8 mouse cellular contexts compared by ENCODE assay signal in genomic region chr2:181581016-181581401, GRCm38 (mm10). TPM values are rescaled to one million over a fixed set of nuclear protein-coding genes. Genes with fewer than 3 reads are reported as not detected.
DNase-seq lines count a peak whose midpoint lies in the region; ATAC-seq lines count a peak whose summit lies in the region.

No protein-coding gene starts in this region.

- no peaks in the 10 kb centered on the region for H3K27me3 ChIP-seq in embryonic facial prominence, embryonic 12.5 days
- no peaks in the 10 kb centered on the region for H3K27me3 ChIP-seq in limb, embryonic 11.5 days (ENCODE audit: control insufficient read depth, insufficient read depth, low read length)
- no peaks in the 10 kb centered on the region for H3K27me3 ChIP-seq in midbrain, embryonic 13.5 days

- peak overlapping the region; percentile 65 for H3K4me3 ChIP-seq in embryonic facial prominence, embryonic 12.5 days
- peak overlapping the region; percentile 60 for H3K4me3 ChIP-seq in limb, embryonic 11.5 days (ENCODE audit: low read depth, low read length)
- H3K4me3 ChIP-seq in midbrain, embryonic 13.5 days (replicated peaks) = peak overlapping the region; percentile 73

- no peaks in the 10 kb centered on the region for H3K9me3 ChIP-seq in embryonic facial prominence, embryonic 12.5 days
- H3K9me3 ChIP-seq in limb, embryonic 11.5 days (ENCODE audit: control insufficient read depth, low read length) = no peaks in the 10 kb centered on the region
- no peaks in the 10 kb centered on the region for H3K9me3 ChIP-seq in midbrain, embryonic 13.5 days

- peak; percentile 38 for ATAC-seq in embryonic facial prominence, embryonic 12.5 days (ENCODE audit: insufficient number of reproducible peaks, insufficient read depth, low FRiP score, low TSS enrichment)
- ATAC-seq in limb, embryonic 11.5 days (ENCODE audit: insufficient number of reproducible peaks, low FRiP score, low TSS enrichment, low read depth) = peak; percentile 77
- peak; percentile 77 for ATAC-seq in midbrain, embryonic 13.5 days

- WGBS in embryonic facial prominence, embryonic 12.5 days = 0% methylated on average over 11 of the region's 11 CpGs
- under 1% methylated on average over 11 of the region's 11 CpGs for WGBS in limb, embryonic 11.5 days
- 0% methylated on average over 11 of the region's 11 CpGs for WGBS in midbrain, embryonic 13.5 days

- peak overlapping the region; percentile 78 for H3K4me2 ChIP-seq in embryonic facial prominence, embryonic 12.5 days (replicated peaks)
- peak overlapping the region; percentile 89 for H3K4me2 ChIP-seq in limb, embryonic 11.5 days (ENCODE audit: low read depth, severe bottlenecking)
- peak overlapping the region; percentile 91 for H3K4me2 ChIP-seq in midbrain, embryonic 13.5 days (replicated peaks)

- H3K36me3 ChIP-seq in embryonic facial prominence, embryonic 12.5 days = peaks cover 26% of the 10 kb centered on the region
- peaks cover 11% of the 10 kb centered on the region for H3K36me3 ChIP-seq in limb, embryonic 11.5 days (ENCODE audit: control insufficient read depth, insufficient read depth, low read length)
- peaks cover 33% of the 10 kb centered on the region for H3K36me3 ChIP-seq in midbrain, embryonic 13.5 days

- H3K9ac ChIP-seq in embryonic facial prominence, embryonic 12.5 days = peak overlapping the region; percentile 82
- H3K9ac ChIP-seq in limb, embryonic 11.5 days (ENCODE audit: low read length) = peak overlapping the region; percentile 55
- peak overlapping the region; percentile 93 for H3K9ac ChIP-seq in midbrain, embryonic 13.5 days (replicated peaks)

- peak overlapping the region; percentile 92 for H3K27ac ChIP-seq in embryonic facial prominence, embryonic 12.5 days
- H3K27ac ChIP-seq in limb, embryonic 11.5 days (replicated peaks; ENCODE audit: low read depth, low read length) = 0 out of 2 replicates have a peak overlapping the region, but pooled peaks have one; percentile 23
- H3K27ac ChIP-seq in midbrain, embryonic 13.5 days = peak overlapping the region; percentile 94

- DNase-seq in 3134 (ENCODE audit: extremely low read depth, insufficient read length, low spot score) = peak; percentile 77
- peak; percentile 88 for DNase-seq in adrenal gland, postnatal 10 days
- DNase-seq in heart, adult 18-20 months = peak; percentile 86 to 91
- peak; percentile 83 for DNase-seq in kidney, adult 18-20 months
- peak; percentile 87 for DNase-seq in limb, embryonic 11.5 days (ENCODE audit: low spot score)
- peak; percentile 68 for DNase-seq in spleen, adult 12 weeks (ENCODE audit: low spot score)

- H3K4me1 ChIP-seq in embryonic facial prominence, embryonic 12.5 days = peaks cover 20% of the 10 kb centered on the region
- H3K4me1 ChIP-seq in limb, embryonic 11.5 days (ENCODE audit: control insufficient read depth, insufficient read depth, low read length) = peaks cover 3% of the 10 kb centered on the region; the same call in 1 of the 2 replicates
- peaks cover 49% of the 10 kb centered on the region for H3K4me1 ChIP-seq in midbrain, embryonic 13.5 days (replicated peaks)

RNA-seq across cellular contexts. Expression of gene Uckl1, which starts 3.7 kb away (rescaled TPM):
- 10 to 100 TPM; 55.1 to 86.5 TPM for total RNA-seq in adrenal gland, postnatal 10 days (2021)
- 39.0 and 45.1 TPM in 2 replicates for polyA plus RNA-seq in embryonic facial prominence, embryonic 12.5 days (2016; fragmentation: Nextera tagmentation; extraction: Ambion mirVana)
- 10 to 100 TPM; 32.5 to 34.1 TPM for total RNA-seq in heart, adult 18-20 months (2021)
- polyA plus RNA-seq in limb, embryonic 11.5 days (2014; fragmentation: Nextera tagmentation; extraction: Ambion mirVana) = 34.4 and 39.7 TPM in 2 replicates
- polyA plus RNA-seq in midbrain, embryonic 13.5 days (2015; fragmentation: Nextera tagmentation; extraction: Ambion mirVana) = 71.2 and 82.5 TPM in 2 replicates

RNA-seq across cellular contexts. Expression of gene Prpf6, which starts 10.7 kb away (rescaled TPM):
- total RNA-seq in adrenal gland, postnatal 10 days (2021) = 10 to 100 TPM; 51.4 to 58.3 TPM
- 74.4 and 74.8 TPM in 2 replicates for polyA plus RNA-seq in embryonic facial prominence, embryonic 12.5 days (2016; fragmentation: Nextera tagmentation; extraction: Ambion mirVana)
- 10 to 100 TPM; 35.9 to 37.7 TPM for total RNA-seq in heart, adult 18-20 months (2021)
- polyA plus RNA-seq in limb, embryonic 11.5 days (2014; fragmentation: Nextera tagmentation; extraction: Ambion mirVana) = 78.7 and 82.5 TPM in 2 replicates
- polyA plus RNA-seq in midbrain, embryonic 13.5 days (2015; fragmentation: Nextera tagmentation; extraction: Ambion mirVana) = 71.7 and 72.8 TPM in 2 replicates

RNA-seq across cellular contexts. Expression of gene Zfp512b, which starts 11.6 kb away (rescaled TPM):
- total RNA-seq in adrenal gland, postnatal 10 days (2021) = 10 to 100 TPM; 52.5 to 92.4 TPM
- 95.3 and 101 TPM in 2 replicates for polyA plus RNA-seq in embryonic facial prominence, embryonic 12.5 days (2016; fragmentation: Nextera tagmentation; extraction: Ambion mirVana)
- total RNA-seq in heart, adult 18-20 months (2021) = 10 to 100 TPM in 1 of 2 experiments, 1 to 10 TPM in 1; 9.7 to 10.8 TPM
- polyA plus RNA-seq in limb, embryonic 11.5 days (2014; fragmentation: Nextera tagmentation; extraction: Ambion mirVana) = 30.9 and 41.1 TPM in 2 replicates
- polyA plus RNA-seq in midbrain, embryonic 13.5 days (2015; fragmentation: Nextera tagmentation; extraction: Ambion mirVana) = 68.1 and 70.2 TPM in 2 replicates

RNA-seq across cellular contexts. Expression of gene Samd10, which starts 18.0 kb away (rescaled TPM):
- 10 to 100 TPM in 1 of 2 experiments, 1 to 10 TPM in 1; 10.0 to 11.7 TPM for total RNA-seq in adrenal gland, postnatal 10 days (2021)
- 16.4 and 17.9 TPM in 2 replicates for polyA plus RNA-seq in embryonic facial prominence, embryonic 12.5 days (2016; fragmentation: Nextera tagmentation; extraction: Ambion mirVana)
- 1 to 10 TPM; 1.6 to 2.3 TPM for total RNA-seq in heart, adult 18-20 months (2021)
- 14.9 and 17.7 TPM in 2 replicates for polyA plus RNA-seq in limb, embryonic 11.5 days (2014; fragmentation: Nextera tagmentation; extraction: Ambion mirVana)
- 171 and 176 TPM in 2 replicates for polyA plus RNA-seq in midbrain, embryonic 13.5 days (2015; fragmentation: Nextera tagmentation; extraction: Ambion mirVana)

Comparison
In these comparisons a context has a peak if more than half of its experiments do, and no peak if none do; other contexts are left out.
1. Peak in every context shown above with its lines: DNase-seq, ATAC-seq, H3K4me3 ChIP-seq and H3K27ac ChIP-seq.
2. H3K27ac ChIP-seq: peak in every context shown above with its lines; median percentile 94 in midbrain, embryonic 13.5 days; 92 in embryonic facial prominence, embryonic 12.5 days; 23 in limb, embryonic 11.5 days.